Mouse (Mus musculus): ENCODE results near the gene Sphk2. TPM values are rescaled to one million over a fixed set of nuclear protein-coding genes. Genes with fewer than 3 reads are reported as not detected.
A peak's percentile ranks its signal among the peaks of the same experiment; 100 is the strongest.
"Not testable (repeated sequence)": the region's sequence is repeated elsewhere in the genome, so short reads cannot be mapped to it uniquely, and the experiment has no call there.

Gene Sphk2
- total RNA-seq, 1 experiment from 2014 or later: 25.5 TPM

DNA sequence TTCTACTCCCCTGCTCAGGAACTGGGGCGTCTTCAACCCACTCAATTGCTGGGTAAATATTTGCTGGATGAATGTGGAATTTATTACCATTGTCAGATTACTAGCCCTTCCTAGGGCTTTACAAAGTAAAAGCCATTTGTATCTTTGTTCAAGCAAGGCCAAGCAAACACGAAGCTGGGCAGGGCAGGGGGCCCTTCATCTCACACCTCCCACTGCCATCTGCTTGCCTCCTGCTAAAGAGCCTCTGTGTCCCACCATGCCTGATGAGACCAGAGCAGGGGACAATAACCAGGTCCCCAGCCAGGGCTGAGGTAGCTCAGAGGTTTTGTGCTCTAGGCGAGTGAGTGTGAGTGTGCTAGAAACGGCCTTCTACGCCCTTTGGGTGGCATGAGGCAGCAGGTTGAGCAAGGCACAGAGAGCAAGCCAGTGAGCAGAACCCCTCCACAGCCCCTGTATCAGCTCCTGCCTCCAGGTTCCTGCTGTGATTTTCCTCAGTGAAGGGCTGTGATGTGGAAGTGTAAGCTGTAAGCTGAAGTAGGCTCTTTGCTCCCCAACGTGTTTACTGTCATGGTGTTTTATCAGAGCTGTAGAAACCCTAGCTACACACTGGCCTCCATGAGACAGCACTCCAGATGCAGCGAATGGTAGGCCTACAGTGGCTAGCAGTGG, 40.0 kb downstream of the Sphk2 start:
- ATAC-seq (ENCODE audit: extremely low read depth, insufficient number of reproducible peaks, low FRiP score, poor library complexity, severe bottlenecking): no peak

DNA sequence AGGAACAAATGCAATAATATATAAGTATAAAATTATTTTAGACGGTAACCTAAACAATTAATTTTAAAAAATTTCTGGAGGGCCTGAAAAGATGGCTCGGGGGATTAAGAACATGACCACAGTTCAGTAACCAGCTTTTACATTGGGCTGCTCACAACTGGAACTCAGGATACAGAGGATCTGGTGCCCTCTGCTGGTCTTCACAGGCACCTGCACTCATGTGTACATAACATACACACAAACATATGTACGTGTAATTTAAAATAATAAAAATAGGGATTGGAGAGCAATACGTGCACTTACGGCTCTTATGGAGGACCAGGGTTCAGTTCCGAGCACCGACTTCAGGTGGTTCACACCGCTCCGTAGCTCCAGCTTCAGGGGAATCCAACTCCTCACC, 48.9 kb downstream of the Sphk2 start:
- peak; percentile 63; the same call in 1 of the 2 replicates for ATAC-seq (ENCODE audit: extremely low read depth, insufficient number of reproducible peaks, low FRiP score, poor library complexity, severe bottlenecking)

DNA sequence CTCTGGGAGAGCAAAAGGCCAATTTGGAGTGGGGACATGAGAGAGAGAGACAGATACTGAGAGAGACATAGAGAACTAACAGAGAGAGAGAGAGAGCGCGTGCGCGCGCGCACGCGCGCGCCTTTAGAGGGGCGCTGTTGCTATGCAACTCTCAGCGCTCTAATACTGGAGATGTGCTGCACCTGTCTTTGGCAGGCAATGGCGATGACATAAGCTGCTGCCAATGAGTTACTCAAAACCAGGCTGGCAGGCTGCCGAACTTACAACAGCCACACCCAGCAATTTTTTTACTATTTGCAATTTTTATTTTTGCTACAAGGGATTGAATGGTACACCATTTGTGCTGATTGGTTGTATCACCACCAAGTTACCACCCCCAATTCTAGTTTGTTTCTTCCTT, 50.0 kb downstream of the Sphk2 start:
- ATAC-seq (ENCODE audit: extremely low read depth, insufficient number of reproducible peaks, low FRiP score, poor library complexity, severe bottlenecking): no peak

DNA sequence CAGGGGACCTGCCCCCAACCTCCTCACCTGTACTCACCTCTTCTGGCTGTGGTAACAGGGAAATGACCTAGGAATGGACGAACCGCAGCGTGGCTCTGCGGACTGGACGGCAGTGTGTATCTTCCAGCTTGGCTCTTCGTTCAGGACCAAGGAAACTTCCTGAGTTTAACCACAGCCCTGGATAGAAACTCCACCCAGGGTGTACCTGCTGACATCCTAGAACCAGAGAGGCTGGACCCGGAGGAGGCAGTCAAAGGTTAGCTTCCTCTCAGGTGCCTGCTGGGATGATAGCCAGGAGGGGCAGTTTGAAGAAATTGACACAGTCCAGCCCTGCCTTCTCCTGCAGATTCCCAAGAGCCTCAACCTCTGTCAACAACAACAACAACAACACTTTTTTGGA, 51.6 kb downstream of the Sphk2 start, which contains the start of gene Fut2:
Fut2 (minus strand) TSS at position 234 of the 400 bp plus-strand sequence.
- no peak for ATAC-seq (ENCODE audit: extremely low read depth, insufficient number of reproducible peaks, low FRiP score, poor library complexity, severe bottlenecking)

DNA sequence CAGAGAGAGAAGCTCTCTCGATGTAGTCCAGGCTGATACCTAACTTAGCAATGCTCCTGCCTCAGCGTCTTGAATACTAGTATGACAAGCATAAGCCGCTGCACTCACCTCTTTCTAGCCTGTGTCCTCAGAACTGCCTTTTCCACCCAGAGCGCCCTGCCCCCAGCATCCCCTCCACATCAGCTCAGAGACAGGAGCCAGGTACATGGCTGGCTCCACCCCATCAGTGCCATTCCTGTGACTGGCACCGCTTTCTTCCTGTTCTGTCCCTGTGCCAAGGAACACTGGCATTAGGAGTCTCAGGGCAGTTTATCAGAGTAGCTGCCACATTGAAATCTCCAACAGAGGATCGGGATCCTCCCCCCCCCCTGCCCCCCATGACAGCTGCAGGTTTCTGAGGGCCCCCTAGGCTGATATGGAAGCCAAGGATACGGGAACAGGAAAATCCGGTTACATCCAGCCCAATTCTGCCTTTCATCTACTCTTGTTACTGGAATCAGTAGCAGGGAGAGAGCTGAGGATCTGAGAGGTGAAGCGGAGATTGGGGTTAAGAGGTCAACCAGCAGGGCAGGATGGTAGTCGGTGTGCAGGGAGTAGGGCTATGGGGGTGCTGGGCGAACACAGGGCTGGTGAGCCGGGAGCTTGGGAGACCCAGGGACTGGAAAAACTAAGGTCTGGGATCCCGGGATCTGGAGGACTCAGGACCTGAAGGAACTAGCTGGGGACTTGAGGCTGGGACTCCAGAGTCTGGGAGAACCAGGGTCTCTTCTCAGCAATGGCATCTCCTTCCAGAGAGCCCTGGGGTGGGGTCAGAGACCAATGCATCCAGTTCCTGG, 52.3 kb downstream of the Sphk2 start:
- ATAC-seq (ENCODE audit: extremely low read depth, insufficient number of reproducible peaks, low FRiP score, poor library complexity, severe bottlenecking): no peak

DNA sequence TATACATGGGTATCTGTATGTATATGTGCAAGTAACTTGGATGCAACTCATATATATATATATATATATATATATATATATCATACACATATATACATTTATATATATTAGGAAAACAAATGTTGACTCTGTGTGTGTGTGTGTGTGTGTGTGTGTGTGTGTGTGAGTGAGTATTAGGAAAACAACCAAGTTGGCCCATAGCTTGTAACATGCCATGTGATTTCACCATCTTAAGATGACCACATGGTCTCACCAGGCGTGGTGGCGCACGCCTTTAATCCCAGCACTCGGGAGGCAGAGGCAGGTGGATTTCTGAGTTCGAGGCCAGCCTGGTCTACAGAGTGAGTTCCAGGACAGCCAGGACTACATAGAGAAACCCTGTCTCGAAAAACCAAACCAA, 56.1 kb downstream of the Sphk2 start:
- not testable (repeated sequence) for ATAC-seq (ENCODE audit: extremely low read depth, insufficient number of reproducible peaks, low FRiP score, poor library complexity, severe bottlenecking)

DNA sequence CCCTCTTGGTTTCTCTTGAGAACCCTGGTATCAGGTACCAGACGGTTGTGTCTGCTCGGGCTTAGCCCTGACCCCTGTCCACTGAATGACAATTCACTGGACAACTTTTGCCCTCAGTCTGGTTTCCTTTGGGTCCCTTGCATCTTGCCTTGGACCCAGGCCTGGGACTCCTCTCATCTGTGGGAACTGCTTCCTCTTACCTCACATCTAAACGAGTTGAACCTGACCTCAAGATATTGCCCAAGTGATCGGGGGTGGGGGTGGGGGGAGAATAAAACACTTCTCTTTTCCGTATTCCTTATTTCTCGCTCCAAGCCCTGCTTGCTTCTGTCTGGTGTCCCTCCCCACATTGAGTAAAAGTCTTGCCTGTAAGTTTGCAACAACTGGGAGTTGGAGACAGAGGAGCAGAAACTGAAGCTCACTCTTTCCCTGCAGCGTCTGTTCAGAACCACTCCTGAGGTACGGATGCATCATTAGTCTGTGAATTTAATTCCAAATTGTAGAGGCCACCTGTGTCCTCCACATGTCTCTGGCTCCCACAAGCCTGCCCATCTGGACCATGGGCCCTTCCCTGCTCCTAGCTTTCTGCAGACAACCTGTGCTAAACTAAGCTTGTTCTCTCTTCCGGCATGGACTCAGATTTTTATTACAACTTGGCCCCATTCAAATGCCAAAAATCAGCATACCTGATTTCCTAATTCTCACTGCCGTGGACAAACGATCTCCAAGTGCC, 56.9 kb downstream of the Sphk2 start:
- ATAC-seq (ENCODE audit: extremely low read depth, insufficient number of reproducible peaks, low FRiP score, poor library complexity, severe bottlenecking): peak; percentile 90

Other genes starting within 250 kb of the Sphk2 start
- not detected in 2 replicates for gene Tulp2, start 236.1 kb downstream of the Sphk2 start, total RNA-seq (2017)
- gene Gm45808, start 231.2 kb downstream of the Sphk2 start, total RNA-seq (2017): not detected in 2 replicates
- gene Dhdh, start 229.2 kb downstream of the Sphk2 start, total RNA-seq (2017): 3.1 and 3.7 TPM in 2 replicates
- gene Nucb1, start 207.6 kb downstream of the Sphk2 start, total RNA-seq (2017): 90.4 and 101 TPM in 2 replicates
- gene Ppp1r15a, start 191.7 kb downstream of the Sphk2 start, total RNA-seq (2017): 288 and 364 TPM in 2 replicates
- 1.3 and 1.6 TPM in 2 replicates for gene Plekha4, start 191.7 kb downstream of the Sphk2 start, total RNA-seq (2017)
- gene Hsd17b14, start 163.1 kb downstream of the Sphk2 start, total RNA-seq (2017): 0.37 TPM in 1 of 2 replicates, not detected in the other
- gene Bcat2, start 147.8 kb downstream of the Sphk2 start, total RNA-seq (2017): 14.9 and 17.3 TPM in 2 replicates
- gene Fgf21, start 102.5 kb downstream of the Sphk2 start, total RNA-seq (2017): not detected in 2 replicates
- not detected in 2 replicates for gene Fut1, start 100.7 kb downstream of the Sphk2 start, total RNA-seq (2017)
- gene Izumo1, start 96.2 kb downstream of the Sphk2 start, total RNA-seq (2017): not detected in 2 replicates
- gene Rasip1, start 90.5 kb downstream of the Sphk2 start, total RNA-seq (2017): 2.4 and 2.8 TPM in 2 replicates
- 1.0 TPM in 1 of 2 replicates, not detected in the other for gene Mamstr, start 78.0 kb downstream of the Sphk2 start, total RNA-seq (2017)
- 0.25 and 0.35 TPM in 2 replicates for gene Fut2, start 51.6 kb downstream of the Sphk2 start, total RNA-seq (2017)
- not detected in 2 replicates for gene Ntn5, start 34.0 kb downstream of the Sphk2 start, total RNA-seq (2017)
- gene Sec1, start 23.6 kb downstream of the Sphk2 start, total RNA-seq (2017): 0.23 TPM in 1 of 2 replicates, not detected in the other
- not detected in 2 replicates for gene Car11, start 18.2 kb downstream of the Sphk2 start, total RNA-seq (2017)
- 12.1 and 18.4 TPM in 2 replicates for gene Dbp, start 12.9 kb downstream of the Sphk2 start, total RNA-seq (2017)
- gene Rpl18, start 2.5 kb downstream of the Sphk2 start, total RNA-seq (2017): 797 and 936 TPM in 2 replicates
- 3.0 and 3.2 TPM in 2 replicates for gene Fam83e, start 3.2 kb upstream of the Sphk2 start, total RNA-seq (2017)
- gene Spaca4, start 7.8 kb upstream of the Sphk2 start, total RNA-seq (2017): not detected in 2 replicates
- gene Lmtk3, start 65.7 kb upstream of the Sphk2 start, total RNA-seq (2017): not detected in 2 replicates
- 0.49 TPM in 1 of 2 replicates, not detected in the other for gene Sult2b1, start 66.7 kb upstream of the Sphk2 start, total RNA-seq (2017)
- gene Cyth2, start 96.6 kb upstream of the Sphk2 start, total RNA-seq (2017): 79.6 and 94.0 TPM in 2 replicates
- gene Kcnj14, start 106.8 kb upstream of the Sphk2 start, total RNA-seq (2017): 0.23 TPM in 1 of 2 replicates, not detected in the other
- gene Grwd1, start 112.9 kb upstream of the Sphk2 start, total RNA-seq (2017): 7.2 and 11.2 TPM in 2 replicates
- gene Kdelr1, start 154.8 kb upstream of the Sphk2 start, total RNA-seq (2017): 44.6 and 57.7 TPM in 2 replicates
- gene Grin2d, start 160.4 kb upstream of the Sphk2 start, total RNA-seq (2017): 0.12 TPM in 1 of 2 replicates, not detected in the other
- gene Syngr4, start 178.7 kb upstream of the Sphk2 start, total RNA-seq (2017): not detected in 2 replicates
- gene Tmem143, start 178.9 kb upstream of the Sphk2 start, total RNA-seq (2017): 5.0 and 11.2 TPM in 2 replicates
- 176 and 192 TPM in 2 replicates for gene Emp3, start 203.4 kb upstream of the Sphk2 start, total RNA-seq (2017)
- gene Ccdc114, start 206.1 kb upstream of the Sphk2 start, total RNA-seq (2017): 14.1 and 15.8 TPM in 2 replicates